Mouse (Mus musculus) midbrain, embryonic 16.5 days (tissue): ENCODE data around the gene Git1. TPM values are rescaled to one million over a fixed set of nuclear protein-coding genes. Genes with fewer than 3 reads are reported as not detected.
"Not testable (repeated sequence)": the region's sequence is repeated elsewhere in the genome, so short reads cannot be mapped to it uniquely, and the experiment has no call there.

Experiments
- ATAC-seq: fragments of 200-750 bp; cut with Nextera tagmentation; 2 replicates; pipeline ENCODE4 v1.8.0; 2017; ENCODE audit warnings: moderate TSS enrichment
- H3K27ac ChIP-seq: fragments of 300-500 bp; sonication (generic); 2 replicates; pipeline ENCODE4 v1.5.1; 2014; ENCODE audit warnings: mild to moderate bottlenecking, low read length, mixed read lengths
- H3K27me3 ChIP-seq: fragments of 300-500 bp; sonication (generic); 2 replicates; pipeline ENCODE4 v1.6.1; 2014; ENCODE audit warnings: low read depth, low read length, mixed read lengths; ENCODE audit not compliant: control insufficient read depth, insufficient read depth
- H3K36me3 ChIP-seq: fragments of 300-500 bp; sonication (generic); 2 replicates; pipeline ENCODE4 v1.6.1; 2014; ENCODE audit warnings: mild to moderate bottlenecking, low read length, moderate library complexity, mixed read lengths; ENCODE audit not compliant: control insufficient read depth, insufficient read depth
- H3K4me1 ChIP-seq: fragments of 300-500 bp; sonication (generic); 2 replicates; pipeline ENCODE4 v1.6.1; 2014; ENCODE audit warnings: mild to moderate bottlenecking, low read length, mixed read lengths; ENCODE audit not compliant: control insufficient read depth, insufficient read depth
- H3K4me2 ChIP-seq: fragments of 300-500 bp; sonication (generic); 2 replicates; pipeline ENCODE4 v1.6.1; 2014; ENCODE audit warnings: mild to moderate bottlenecking, low read length, mixed read lengths
- H3K4me3 ChIP-seq: fragments of 300-500 bp; sonication (generic); 2 replicates; pipeline ENCODE4 v1.5.1; 2014; ENCODE audit warnings: low read depth, mild to moderate bottlenecking, low read length, moderate library complexity, mixed read lengths
- H3K9ac ChIP-seq: fragments of 300-500 bp; sonication (generic); 2 replicates; pipeline ENCODE4 v1.6.1; 2014; ENCODE audit warnings: low read depth, low read length, mixed read lengths
- H3K9me3 ChIP-seq: fragments of 300-500 bp; sonication (generic); replicated peaks from 2 replicates; pipeline ENCODE4 v1.6.1; 2014; ENCODE audit warnings: mild to moderate bottlenecking, low read length, mixed read lengths; ENCODE audit not compliant: control insufficient read depth, poor library complexity, severe bottlenecking
- WGBS: fragments of 180-500 bp; shearing (Covaris S2); extraction: QIAGEN DNeasy Blood & Tissue Kit; methylation state at CpG from one replicate; pipeline ENCODE4 v1.1.7; 2014; 5-methylcytosine and 5-hydroxymethylcytosine counted together
- polyA plus RNA-seq: library from polyadenylated mRNA; unstranded; fragments of >200 nt; fragmentation: Nextera tagmentation; extraction: Ambion mirVana; gene quantifications from 2 replicates; pipeline ENCODE4 v1.2.1, GENCODE M21; 2015

Gene Git1
- polyA plus RNA-seq, 1 experiment from 2014 or later, result 15.9 TPM

GRCm38 (mm10) chr11:77519043-77519442, 25.7 kb downstream of the Git1 start, which contains the start of gene Gm10392:
Gene Gm10392, minus strand, starts transcription at chr11:77519198.
- Histone ChIP-seq H3K4me3 (no peak within 1 kb of the TSS), H3K27ac (no peak within 1 kb of the TSS), H3K9ac (no peak within 1 kb of the TSS), H3K27me3 (peaks cover 13% of the 10 kb centered on the region), H3K4me2 (no peak within 1 kb of the TSS), H3K9me3 (no peaks in the 10 kb centered on the region), H3K36me3 (no peaks in the 10 kb centered on the region), H3K4me1 (peaks cover 18% of the 10 kb centered on the region; the same call in 1 of the 2 replicates)
- no peak for ATAC-seq
- WGBS, result 69% methylated on average over 5 of the region's 5 CpGs

- Histone ChIP-seq H3K4me3 (no peak overlapping the region), H3K4me2 (no peak overlapping the region), H3K9ac (no peak overlapping the region), H3K27me3 (peaks cover 3% of the 10 kb centered on the region), H3K9me3 (no peaks in the 10 kb centered on the region), H3K36me3 (no peaks in the 10 kb centered on the region), H3K4me1 (peaks cover 6% of the 10 kb centered on the region; the same call in 1 of the 2 replicates), H3K27ac (no peak overlapping the region)
- 43% methylated on average over 5 of the region's 5 CpGs for WGBS
- no peak for ATAC-seq
Measured at GRCm38 (mm10) chr11:77520601-77521529, 27.5 kb downstream of the Git1 start.

- Histone ChIP-seq H3K36me3 (no peaks in the 10 kb centered on the region), H3K27ac (no peak overlapping the region), H3K9ac (no peak overlapping the region), H3K4me3 (no peak overlapping the region), H3K4me2 (no peak overlapping the region), H3K9me3 (no peaks in the 10 kb centered on the region), H3K27me3 (no peaks in the 10 kb centered on the region), H3K4me1 (no peaks in the 10 kb centered on the region)
- 80% methylated on average over 3 of the region's 3 CpGs for WGBS
- ATAC-seq, result no peak
Measured at GRCm38 (mm10) chr11:77525804-77526486, 32.6 kb downstream of the Git1 start.

- not testable (repeated sequence) for H3K27me3 ChIP-seq, H3K27ac ChIP-seq, H3K4me2 ChIP-seq, H3K36me3 ChIP-seq, H3K4me3 ChIP-seq, H3K4me1 ChIP-seq, H3K9me3 ChIP-seq, H3K9ac ChIP-seq, ATAC-seq
- WGBS, result 88% methylated on average over 3 of the region's 3 CpGs
Measured at GRCm38 (mm10) chr11:77528420-77528819, 35.1 kb downstream of the Git1 start.

- no peaks in the 10 kb centered on the region for H3K27me3 ChIP-seq
- no peaks in the 10 kb centered on the region for H3K4me1 ChIP-seq
- no peaks in the 10 kb centered on the region for H3K9me3 ChIP-seq
- no peak overlapping the region for H3K4me2 ChIP-seq
- ATAC-seq, result no peak
- H3K4me3 ChIP-seq, result no peak overlapping the region
- whole genome bisulfite sequencing, result 91% methylated on average over 3 of the region's 3 CpGs
- H3K36me3 ChIP-seq, result no peaks in the 10 kb centered on the region
- no peak overlapping the region for H3K9ac ChIP-seq
- H3K27ac ChIP-seq, result no peak overlapping the region
Measured at GRCm38 (mm10) chr11:77529644-77530043, 36.3 kb downstream of the Git1 start.

GRCm38 (mm10) chr11:77530862-77531261, 37.5 kb downstream of the Git1 start:
- H3K4me2 ChIP-seq, result no peak overlapping the region
- no peak overlapping the region for H3K27ac ChIP-seq
- H3K9me3 ChIP-seq, result no peaks in the 10 kb centered on the region
- no peak for ATAC-seq
- H3K36me3 ChIP-seq, result peaks cover under 1% of the 10 kb centered on the region; the same call in 1 of the 2 replicates
- H3K27me3 ChIP-seq, result no peaks in the 10 kb centered on the region
- H3K9ac ChIP-seq, result no peak overlapping the region
- H3K4me3 ChIP-seq, result no peak overlapping the region
- H3K4me1 ChIP-seq, result no peaks in the 10 kb centered on the region
- over 99% methylated on average over 2 of the region's 2 CpGs for WGBS

GRCm38 (mm10) chr11:77532202-77532846, 39.0 kb downstream of the Git1 start:
- no peak for ATAC-seq
- WGBS, result 91% methylated on average over 4 of the region's 4 CpGs

GRCm38 (mm10) chr11:77545261-77545660, 51.9 kb downstream of the Git1 start:
- H3K27ac ChIP-seq, result no peak overlapping the region
- H3K4me2 ChIP-seq, result no peak overlapping the region
- H3K36me3 ChIP-seq, result peaks cover 41% of the 10 kb centered on the region
- H3K9me3 ChIP-seq, result no peaks in the 10 kb centered on the region
- ATAC-seq, result no peak
- WGBS, result 96% methylated on average over 7 of the region's 7 CpGs
- no peak overlapping the region for H3K4me3 ChIP-seq
- no peaks in the 10 kb centered on the region for H3K4me1 ChIP-seq
- H3K9ac ChIP-seq, result no peak overlapping the region
- no peaks in the 10 kb centered on the region for H3K27me3 ChIP-seq

More at GRCm38 (mm10) chr11:77532202-77532846, 39.0 kb downstream of the Git1 start:
- H3K4me2 ChIP-seq, result no peak overlapping the region
- H3K9ac ChIP-seq, result no peak overlapping the region
- H3K4me3 ChIP-seq, result no peak overlapping the region
- H3K9me3 ChIP-seq, result no peaks in the 10 kb centered on the region
- H3K27ac ChIP-seq, result no peak overlapping the region
- H3K27me3 ChIP-seq, result no peaks in the 10 kb centered on the region
- H3K4me1 ChIP-seq, result no peaks in the 10 kb centered on the region
- H3K36me3 ChIP-seq, result peaks cover 2% of the 10 kb centered on the region; the same call in 1 of the 2 replicates
